Mouse (Mus musculus): Measurements from ENCODE around the gene Rccd1.

- TF ChIP-seq CTCF (IDR thresholded peaks at IDR 0.05; ENCODE audit: borderline replicate concordance, insufficient read depth, low read depth, low read length) (peak; percentile 38; the same call in 1 of the 2 replicates), POLR2A (IDR thresholded peaks at IDR 0.05; ENCODE audit: borderline replicate concordance, insufficient read depth, low read length) (peak; percentile 45; the same call in 1 of the 2 replicates)
Measured at GRCm38 (mm10) chr7:80371041-80371751, 46.9 kb upstream of the Rccd1 start, which contains the start of gene Man2a2.

Data from cerebellum, adult 2 months (tissue).